Mouse (Mus musculus) heart, postnatal 0 days (tissue): ENCODE data around the gene Il12rb1.

Experiments
- CTCF ChIP-seq: IDR thresholded peaks from 2 replicates; pipeline ENCODE4 v1.5.1; 2016; ENCODE audit warnings: antibody characterized with exemption, control low read depth, low read depth
- EP300 ChIP-seq: IDR thresholded peaks from 2 replicates; pipeline ENCODE4 v1.6.1; 2016; ENCODE audit warnings: antibody characterized with exemption, low read depth

DNA sequence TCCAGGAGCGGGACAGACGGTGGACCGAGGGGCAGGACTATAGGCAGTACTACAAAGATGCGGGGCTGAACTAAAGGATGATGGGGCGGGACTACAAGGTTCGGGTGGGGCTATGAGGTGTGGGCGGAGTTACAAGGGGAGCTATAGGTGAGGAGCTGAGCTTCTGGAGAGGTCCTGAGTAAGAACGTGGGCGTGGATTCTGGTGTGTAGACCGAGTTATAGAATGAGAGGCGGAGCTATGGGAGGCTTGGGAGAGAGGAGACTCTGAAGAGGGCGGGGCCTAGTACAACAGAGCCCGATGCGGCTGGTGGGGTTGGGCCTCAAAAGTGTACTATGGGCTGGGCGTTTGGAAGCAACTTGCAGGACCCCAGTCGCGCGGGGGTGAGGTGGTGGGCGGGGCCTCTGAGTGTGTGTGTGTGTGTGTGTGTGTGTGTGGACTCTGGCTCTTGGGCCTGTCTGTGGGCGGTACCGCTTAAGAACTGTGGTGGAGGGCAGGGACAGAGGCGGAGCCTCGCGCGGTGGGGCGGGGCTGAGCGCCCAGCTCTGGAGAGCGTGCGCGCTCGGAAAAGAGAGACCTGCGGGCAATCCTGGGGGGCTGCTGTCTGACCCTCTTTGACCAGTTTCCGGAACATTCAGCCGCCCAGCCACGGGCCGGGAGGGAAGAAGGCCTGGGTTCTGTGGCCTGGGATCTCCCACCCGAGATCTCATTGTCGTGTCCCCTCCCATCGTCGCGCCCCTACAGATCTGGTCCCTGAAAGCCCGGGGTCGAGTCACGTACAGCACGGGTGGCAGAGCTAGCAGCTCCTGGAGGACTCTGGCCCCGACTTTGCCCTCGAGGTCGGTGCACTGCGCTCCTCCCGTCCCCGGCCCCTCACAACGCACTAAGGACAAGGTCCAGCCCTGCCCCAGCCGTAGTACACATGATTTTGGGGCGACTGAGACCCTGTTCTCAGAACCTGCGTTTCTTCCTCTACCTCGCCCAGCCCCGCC is 10.9 kb upstream of the Il12rb1 start:
- no peak for TF ChIP-seq CTCF
- TF ChIP-seq EP300: no peak
